Mouse (Mus musculus) stomach, postnatal 0 days (tissue): ENCODE measurements around the gene Arhgap44. TPM values are rescaled to one million over a fixed set of nuclear protein-coding genes. Genes with fewer than 3 reads are reported as not detected.

Experiments
- ATAC-seq: fragments of 200-750 bp; cut with Nextera tagmentation; 2 replicates; pipeline ENCODE4 v1.8.0; 2017; ENCODE audit not compliant: low FRiP score, low TSS enrichment
- DNase-seq: peaks from one replicate; pipeline ENCODE4 v3.0.0-alpha.2; 2016; ENCODE audit warnings: low spot score
- H3K27ac ChIP-seq: fragments of 300-500 bp; sonication (generic); replicated peaks from 2 replicates; pipeline ENCODE4 v1.5.1; 2014; ENCODE audit warnings: mild to moderate bottlenecking, control low read depth
- H3K27me3 ChIP-seq: fragments of 300-500 bp; sonication (generic); 2 replicates; pipeline ENCODE4 v1.6.1; 2014; ENCODE audit warnings: low read length; ENCODE audit not compliant: control insufficient read depth, insufficient read depth
- H3K36me3 ChIP-seq: fragments of 300-500 bp; sonication (generic); 2 replicates; pipeline ENCODE4 v1.6.1; 2014; ENCODE audit warnings: low read length, mixed read lengths; ENCODE audit not compliant: control insufficient read depth, insufficient read depth
- H3K4me1 ChIP-seq: fragments of 300-500 bp; sonication (generic); replicated peaks from 2 replicates; pipeline ENCODE4 v1.6.1; 2014; ENCODE audit warnings: antibody characterized with exemption; ENCODE audit not compliant: control insufficient read depth, insufficient read depth
- H3K4me2 ChIP-seq: fragments of 300-500 bp; sonication (generic); replicated peaks from 2 replicates; pipeline ENCODE4 v1.6.1; 2014; ENCODE audit warnings: low read depth, mild to moderate bottlenecking, control low read depth, moderate library complexity
- H3K4me3 ChIP-seq: fragments of 300-500 bp; sonication (generic); 2 replicates; pipeline ENCODE4 v1.5.1; 2014; ENCODE audit warnings: low read depth, low read length, control low read depth
- H3K9ac ChIP-seq: fragments of 300-500 bp; sonication (generic); 2 replicates; pipeline ENCODE4 v1.6.1; 2014; ENCODE audit warnings: mild to moderate bottlenecking, low read length, control low read depth, mixed read lengths
- H3K9me3 ChIP-seq: fragments of 300-500 bp; sonication (generic); 2 replicates; pipeline ENCODE4 v1.6.1; 2016; ENCODE audit warnings: low read length; ENCODE audit not compliant: control insufficient read depth
- CTCF ChIP-seq: IDR thresholded peaks from 2 replicates; pipeline ENCODE4 v1.5.1; 2016; ENCODE audit warnings: antibody characterized with exemption, low read depth, mild to moderate bottlenecking, moderate library complexity
- EP300 ChIP-seq: optimal IDR thresholded peaks from 2 replicates; pipeline ENCODE3; 2016; ENCODE audit warnings: antibody characterized with exemption
- WGBS: fragments of 180-500 bp; shearing (Covaris S2); extraction: QIAGEN DNeasy Blood & Tissue Kit; methylation state at CpG from one replicate; pipeline ENCODE4 v1.1.7; 2014; 5-methylcytosine and 5-hydroxymethylcytosine counted together
- polyA plus RNA-seq: library from polyadenylated mRNA; unstranded; fragments of >200 nt; fragmentation: Nextera tagmentation; extraction: Ambion mirVana; gene quantifications from 2 replicates; pipeline ENCODE4 v1.2.1, GENCODE M21; 2015

Gene Arhgap44
- polyA plus RNA-seq, 1 experiment from 2014 or later: 2.9 TPM

- Histone ChIP-seq H3K4me3 (no peak overlapping the region), H3K4me2 (no peak overlapping the region), H3K36me3 (no peaks in the 10 kb centered on the region), H3K9me3 (no peaks in the 10 kb centered on the region), H3K27me3 (no peaks in the 10 kb centered on the region), H3K9ac (no peak overlapping the region), H3K4me1 (no peaks in the 10 kb centered on the region), H3K27ac (no peak overlapping the region)
- ATAC-seq (no peak), DNase-seq (no peak)
- TF ChIP-seq EP300: no peak
- no peak for TF ChIP-seq CTCF
- WGBS: 76% methylated on average over 7 of the region's 7 CpGs
Observed at GRCm38 (mm10) chr11:65055596-65055995, 107.2 kb downstream of the Arhgap44 start.

DNA sequence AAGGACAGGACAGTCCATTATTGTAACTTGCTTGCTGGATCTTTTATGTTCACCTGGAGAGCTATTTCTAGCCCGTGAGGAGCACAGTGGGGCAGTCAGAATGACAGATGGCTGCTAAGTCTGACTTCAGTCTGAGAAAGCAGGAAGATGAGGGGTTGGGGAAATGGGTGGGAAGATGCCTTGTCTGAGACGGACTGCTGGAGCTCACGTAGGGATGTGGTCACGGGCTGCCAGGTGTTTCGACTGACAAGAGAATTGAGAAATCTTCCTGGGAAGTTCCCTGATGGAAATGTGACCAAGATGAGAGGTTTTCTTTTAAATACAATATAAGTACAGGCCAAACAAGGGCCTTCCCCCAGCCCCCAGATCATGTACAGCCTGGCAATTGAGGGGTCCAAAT, 108.5 kb downstream of the Arhgap44 start:
- Histone ChIP-seq H3K4me3 (no peak overlapping the region), H3K4me2 (no peak overlapping the region), H3K36me3 (no peaks in the 10 kb centered on the region), H3K9me3 (no peaks in the 10 kb centered on the region), H3K9ac (no peak overlapping the region), H3K27ac (no peak overlapping the region), H3K27me3 (no peaks in the 10 kb centered on the region), H3K4me1 (no peaks in the 10 kb centered on the region)
- TF ChIP-seq EP300: no peak
- no peak for TF ChIP-seq CTCF
- DNase-seq: no peak
- no peak for ATAC-seq
- 76% methylated on average over 5 of the region's 5 CpGs for WGBS

- Histone ChIP-seq H3K4me2 (no peak overlapping the region), H3K4me1 (no peaks in the 10 kb centered on the region), H3K27ac (no peak overlapping the region), H3K9me3 (no peaks in the 10 kb centered on the region), H3K9ac (no peak overlapping the region), H3K36me3 (no peaks in the 10 kb centered on the region), H3K27me3 (no peaks in the 10 kb centered on the region), H3K4me3 (no peak overlapping the region)
- TF ChIP-seq EP300 (no peak), CTCF (no peak)
- DNase-seq (no peak), ATAC-seq (no peak)
- WGBS: 76% methylated on average over 5 of the region's 5 CpGs
Observed at GRCm38 (mm10) chr11:65050819-65051218, 111.9 kb downstream of the Arhgap44 start.

GRCm38 (mm10) chr11:65049090-65049489, 113.7 kb downstream of the Arhgap44 start:
- ATAC-seq (no peak), DNase-seq (no peak)
- H3K9ac ChIP-seq: no peak overlapping the region
- no peaks in the 10 kb centered on the region for H3K27me3 ChIP-seq
- no peak overlapping the region for H3K4me3 ChIP-seq
- TF ChIP-seq EP300 (no peak), CTCF (no peak)
- H3K4me1 ChIP-seq: no peaks in the 10 kb centered on the region
- no peaks in the 10 kb centered on the region for H3K36me3 ChIP-seq
- H3K9me3 ChIP-seq: no peaks in the 10 kb centered on the region
- H3K4me2 ChIP-seq: no peak overlapping the region
- no peak overlapping the region for H3K27ac ChIP-seq
- WGBS: 70% methylated on average over 7 of the region's 7 CpGs

DNA sequence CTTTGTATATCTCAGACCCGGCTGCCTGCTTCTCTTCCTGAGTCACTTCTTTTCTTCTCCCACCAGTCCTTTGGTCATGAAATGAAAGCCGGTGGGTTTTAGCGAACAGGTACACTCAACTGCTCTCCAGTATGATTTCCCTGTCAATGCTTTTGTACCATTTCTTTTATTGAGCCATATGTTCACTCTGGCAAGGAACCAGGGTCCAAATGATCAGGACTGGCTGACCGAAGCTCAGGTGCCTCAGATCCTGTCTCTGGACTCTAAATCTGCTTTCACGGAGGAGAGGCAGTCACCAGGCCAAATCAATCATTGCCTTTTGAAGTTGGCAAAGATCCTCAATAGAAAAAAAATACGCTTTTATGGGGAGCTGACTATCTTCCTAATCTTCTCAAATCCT, 122.2 kb downstream of the Arhgap44 start:
- H3K27ac ChIP-seq: no peak overlapping the region
- H3K27me3 ChIP-seq: no peaks in the 10 kb centered on the region
- H3K4me1 ChIP-seq: no peaks in the 10 kb centered on the region
- H3K9me3 ChIP-seq: no peaks in the 10 kb centered on the region
- H3K36me3 ChIP-seq: no peaks in the 10 kb centered on the region
- WGBS: 70% methylated on average over 6 of the region's 6 CpGs
- no peak overlapping the region for H3K9ac ChIP-seq
- DNase-seq (no peak), ATAC-seq (no peak)
- no peak overlapping the region for H3K4me2 ChIP-seq
- no peak for TF ChIP-seq CTCF
- TF ChIP-seq EP300: no peak
- no peak overlapping the region for H3K4me3 ChIP-seq

GRCm38 (mm10) chr11:65039517-65040095, 123.2 kb downstream of the Arhgap44 start:
- Histone ChIP-seq H3K27ac (no peak overlapping the region), H3K27me3 (no peaks in the 10 kb centered on the region), H3K4me2 (no peak overlapping the region), H3K36me3 (no peaks in the 10 kb centered on the region), H3K4me3 (no peak overlapping the region), H3K9ac (no peak overlapping the region), H3K9me3 (no peaks in the 10 kb centered on the region), H3K4me1 (no peaks in the 10 kb centered on the region)
- TF ChIP-seq EP300: no peak
- no peak for TF ChIP-seq CTCF
- ATAC-seq: peak; percentile 87
- 32% methylated on average over 12 of the region's 12 CpGs for WGBS
- DNase-seq: peak; percentile 26
